Mouse (Mus musculus) lung, adult 2 months (tissue): ENCODE measurements around the gene Ubap1l.

Experiments used
- CTCF ChIP-seq: fragments of 200-500 bp; IDR thresholded peaks from 2 replicates; pipeline ENCODE4 v1.5.1; 2011; ENCODE audit warnings: mild to moderate bottlenecking, low read length, control low read depth; ENCODE audit not compliant: insufficient read depth
- POLR2A ChIP-seq: fragments of 200-500 bp; IDR thresholded peaks from 2 replicates; pipeline ENCODE4 v1.6.1; 2011; ENCODE audit warnings: low read depth, mild to moderate bottlenecking, control low read depth, low read length, borderline replicate concordance; ENCODE audit errors: extremely low read depth

- TF ChIP-seq POLR2A (no peak), CTCF (no peak)
These were observed 43.7 kb downstream of the Ubap1l start for GRCm38 (mm10) chr9:65404331-65405183.
